Mouse (Mus musculus) brain, embryonic 14.5 days (tissue): ENCODE results near the gene Olfr473. TPM values are rescaled to one million over a fixed set of nuclear protein-coding genes. Genes with fewer than 3 reads are reported as not detected.
"Not testable (repeated sequence)": the region's sequence is repeated elsewhere in the genome, so short reads cannot be mapped to it uniquely, and the experiment has no call there.

Source experiments
- DNase-seq: peaks from one replicate; pipeline ENCODE4 v3.0.0-alpha.2; 2011; ENCODE audit warnings: low read depth
- CTCF ChIP-seq: fragments of 200-500 bp; IDR thresholded peaks from 2 replicates; pipeline ENCODE4 v1.5.1; 2012; ENCODE audit warnings: inconsistent platforms, mild to moderate bottlenecking, moderate library complexity, borderline replicate concordance; ENCODE audit not compliant: insufficient read depth, insufficient read length; ENCODE audit errors: extremely low read depth
- POLR2A ChIP-seq: fragments of 200-500 bp; IDR thresholded peaks from 2 replicates; pipeline ENCODE4 v1.6.1; 2012; ENCODE audit warnings: mild to moderate bottlenecking, inconsistent platforms, borderline replicate concordance; ENCODE audit not compliant: poor library complexity, insufficient read depth, insufficient read length, severe bottlenecking; ENCODE audit errors: extremely low read depth
- polyA plus RNA-seq: library from polyadenylated mRNA; depleted of rRNA; stranded (reverse); fragments of >200 nt; gene quantifications from 2 replicates; pipeline ENCODE4 v1.2.3, GENCODE M21; 2012; rRNA removed

Olfr473 gene
- polyA plus RNA-seq: not detected in 2 replicates

- DNase-seq: no peak
- TF ChIP-seq CTCF: no peak
- TF ChIP-seq POLR2A: no peak
These were observed at the start of gene Olfr473 for GRCm38 (mm10) chr7:107930146-107930545. Olfr473 (plus strand) TSS chr7:107930446.

GRCm38 (mm10) chr7:107897602-107898001, 32.6 kb upstream of the Olfr473 start, which contains the start of gene Olfr472:
Olfr472 (plus strand) TSS chr7:107897902.
- no peak for TF ChIP-seq CTCF
- no peak for TF ChIP-seq POLR2A
- DNase-seq: no peak

GRCm38 (mm10) chr7:107952539-107952938, 22.3 kb downstream of the Olfr473 start:
- DNase-seq: not testable (repeated sequence)

GRCm38 (mm10) chr7:107954343-107954742, 24.1 kb downstream of the Olfr473 start, which contains the start of gene Olfr474:
Olfr474 (plus strand) TSS chr7:107954643.
- DNase-seq: no peak
- TF ChIP-seq POLR2A: no peak
- TF ChIP-seq CTCF: no peak

- no peak for DNase-seq
- no peak for TF ChIP-seq POLR2A
- TF ChIP-seq CTCF: no peak
These were observed 34.3 kb downstream of the Olfr473 start, which contains the start of gene Olfr476 for GRCm38 (mm10) chr7:107964503-107964902. Olfr476 (plus strand) TSS chr7:107964803.

Other genes with a start within 250 kb of the Olfr473 start
- 0.11 and 0.14 TPM in 2 replicates for gene Cyb5r2, start 172.4 kb upstream of the Olfr473 start, polyA plus RNA-seq
- 0.04 TPM in 1 of 2 replicates, not detected in the other for gene Ovch2, start 129.2 kb upstream of the Olfr473 start, polyA plus RNA-seq
- not detected in 2 replicates for gene Olfr467, start 118.2 kb upstream of the Olfr473 start, polyA plus RNA-seq
- not detected in 2 replicates for gene Olfr469, start 104.9 kb upstream of the Olfr473 start, polyA plus RNA-seq
- not detected in 2 replicates for gene Olfr470, start 83.0 kb upstream of the Olfr473 start, polyA plus RNA-seq
- not detected in 2 replicates for gene Olfr472, start 32.5 kb upstream of the Olfr473 start, polyA plus RNA-seq
- gene Olfr474, start 24.2 kb downstream of the Olfr473 start, polyA plus RNA-seq: not detected in 2 replicates
- gene Olfr476, start 34.4 kb downstream of the Olfr473 start, polyA plus RNA-seq: not detected in 2 replicates
- gene Olfr477, start 56.2 kb downstream of the Olfr473 start, polyA plus RNA-seq: not detected in 2 replicates
- not detected in 2 replicates for gene Olfr478, start 103.5 kb downstream of the Olfr473 start, polyA plus RNA-seq
- gene Olfr479, start 120.2 kb downstream of the Olfr473 start, polyA plus RNA-seq: not detected in 2 replicates
- gene Olfr480, start 136.9 kb downstream of the Olfr473 start, polyA plus RNA-seq: not detected in 2 replicates
- not detected in 2 replicates for gene Olfr481, start 149.4 kb downstream of the Olfr473 start, polyA plus RNA-seq
- gene Olfr482, start 167.1 kb downstream of the Olfr473 start, polyA plus RNA-seq: 0.03 TPM in 1 of 2 replicates, not detected in the other
- gene Olfr483, start 170.4 kb downstream of the Olfr473 start, polyA plus RNA-seq: not detected in 2 replicates
- not detected in 2 replicates for gene Olfr484, start 197.0 kb downstream of the Olfr473 start, polyA plus RNA-seq
- gene Olfr485, start 229.4 kb downstream of the Olfr473 start, polyA plus RNA-seq: not detected in 2 replicates
- gene Olfr486, start 242.3 kb downstream of the Olfr473 start, polyA plus RNA-seq: not detected in 2 replicates